Mouse (Mus musculus): ENCODE results near the gene Micall1. TPM values are rescaled to one million over a fixed set of nuclear protein-coding genes. Genes with fewer than 3 reads are reported as not detected.

Gene Micall1
- polyA plus RNA-seq, 1 experiment from 2014 or later = 21.1 TPM

DNA sequence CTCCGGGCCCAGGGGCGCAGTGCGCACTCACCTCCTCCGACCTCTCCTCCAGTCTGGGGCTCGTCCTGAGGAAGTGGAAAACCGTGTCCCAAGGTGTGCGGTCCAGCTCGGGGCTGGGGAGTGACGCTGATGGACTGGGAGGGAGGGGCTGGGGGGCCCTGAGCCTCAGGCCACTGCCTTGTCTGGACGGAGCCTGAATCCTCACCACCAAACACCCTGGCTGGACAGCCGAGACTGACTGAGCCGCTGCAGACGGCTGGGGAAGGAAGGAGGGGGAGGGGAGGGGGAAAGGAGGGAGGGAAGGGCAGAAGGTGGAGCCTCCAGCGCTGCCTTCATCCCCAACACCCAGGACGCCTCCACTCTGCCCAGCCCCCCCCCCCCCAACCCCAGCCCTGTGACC lies 55.6 kb downstream of the Micall1 start:
- no peak overlapping the region for H3K4me3 ChIP-seq (ENCODE audit: low read length)
- no peak overlapping the region for H3K27ac ChIP-seq (ENCODE audit: low read length)
- H3K4me1 ChIP-seq (ENCODE audit: control insufficient read depth, insufficient read depth, low read length) = no peaks in the 10 kb centered on the region
- 11% methylated on average over 14 of the region's 15 CpGs for WGBS
- H3K27me3 ChIP-seq (ENCODE audit: control insufficient read depth, insufficient read depth, low read length) = peaks cover 66% of the 10 kb centered on the region
- no peak overlapping the region for H3K4me2 ChIP-seq (ENCODE audit: low read depth, low read length)
- H3K36me3 ChIP-seq (ENCODE audit: control insufficient read depth, insufficient read depth) = no peaks in the 10 kb centered on the region
- H3K9ac ChIP-seq (ENCODE audit: low read length) = no peak overlapping the region
- no peak for ATAC-seq (replicated peaks; ENCODE audit: extremely low read depth, insufficient read depth, low FRiP score)
- H3K9me3 ChIP-seq (replicated peaks; ENCODE audit: control insufficient read depth, low read length) = no peaks in the 10 kb centered on the region

DNA sequence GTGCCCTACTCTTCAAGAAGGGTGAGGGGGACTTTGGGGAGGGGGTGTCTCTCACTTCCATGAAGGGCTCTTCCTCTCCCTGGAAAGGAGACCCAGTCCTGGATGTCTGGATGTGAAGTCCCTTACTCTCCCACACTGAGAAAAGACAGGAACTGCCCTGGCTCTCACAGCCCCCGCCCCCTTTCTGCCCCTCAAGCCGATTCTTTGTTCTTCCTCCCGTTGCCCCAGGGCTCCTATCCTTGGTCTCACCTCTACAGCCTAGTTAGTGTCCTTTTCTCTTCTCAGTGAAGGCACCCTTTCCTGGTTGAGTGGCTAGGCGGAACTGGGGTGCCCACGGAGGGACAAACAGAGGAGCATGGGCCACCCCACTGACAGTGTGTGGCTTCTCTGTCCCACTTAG lies 56.4 kb downstream of the Micall1 start, which contains the start of gene Sox10:
Gene Sox10, minus strand, starts transcription at position 101 of the 400 bp plus-strand sequence.
- no peaks in the 10 kb centered on the region for H3K4me1 ChIP-seq (ENCODE audit: control insufficient read depth, insufficient read depth, low read length)
- no peaks in the 10 kb centered on the region for H3K36me3 ChIP-seq (ENCODE audit: control insufficient read depth, insufficient read depth)
- no peak for ATAC-seq (replicated peaks; ENCODE audit: extremely low read depth, insufficient read depth, low FRiP score)
- no peak within 1 kb of the TSS for H3K9ac ChIP-seq (ENCODE audit: low read length)
- H3K9me3 ChIP-seq (replicated peaks; ENCODE audit: control insufficient read depth, low read length) = no peaks in the 10 kb centered on the region
- 59% methylated on average over 5 of the region's 5 CpGs for WGBS
- H3K27ac ChIP-seq (ENCODE audit: low read length) = no peak within 1 kb of the TSS
- H3K4me2 ChIP-seq (ENCODE audit: low read depth, low read length) = no peak within 1 kb of the TSS
- peaks cover 61% of the 10 kb centered on the region for H3K27me3 ChIP-seq (ENCODE audit: control insufficient read depth, insufficient read depth, low read length)
- no peak within 1 kb of the TSS for H3K4me3 ChIP-seq (ENCODE audit: low read length)

DNA sequence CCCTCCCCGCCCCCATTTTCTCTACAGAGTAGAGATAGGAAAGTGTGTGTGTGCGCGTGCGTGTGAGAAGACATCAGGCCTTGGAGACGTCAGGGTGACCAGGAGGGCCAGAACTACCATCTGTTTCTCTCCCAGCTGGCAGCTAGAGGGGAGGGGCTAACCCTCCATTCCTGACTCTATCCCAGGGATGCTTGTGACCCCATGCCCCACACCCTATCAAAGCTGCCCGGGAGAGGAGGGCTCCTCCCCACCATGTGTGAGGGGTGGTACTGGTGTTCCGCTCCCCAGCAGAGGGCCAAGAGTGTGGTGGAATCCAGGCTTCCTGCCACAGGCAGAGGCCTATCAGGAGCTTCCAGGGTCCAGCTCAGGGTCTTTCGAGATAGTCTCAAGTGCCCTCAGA lies 58.0 kb downstream of the Micall1 start:
- H3K4me1 ChIP-seq (ENCODE audit: control insufficient read depth, insufficient read depth, low read length) = no peaks in the 10 kb centered on the region
- H3K27ac ChIP-seq (ENCODE audit: low read length) = no peak overlapping the region
- H3K9me3 ChIP-seq (replicated peaks; ENCODE audit: control insufficient read depth, low read length) = no peaks in the 10 kb centered on the region
- no peak overlapping the region for H3K4me3 ChIP-seq (ENCODE audit: low read length)
- no peaks in the 10 kb centered on the region for H3K36me3 ChIP-seq (ENCODE audit: control insufficient read depth, insufficient read depth)
- no peak overlapping the region for H3K9ac ChIP-seq (ENCODE audit: low read length)
- H3K27me3 ChIP-seq (ENCODE audit: control insufficient read depth, insufficient read depth, low read length) = peaks cover 47% of the 10 kb centered on the region
- no peak overlapping the region for H3K4me2 ChIP-seq (ENCODE audit: low read depth, low read length)
- 35% methylated on average over 8 of the region's 8 CpGs for WGBS
- no peak for ATAC-seq (replicated peaks; ENCODE audit: extremely low read depth, insufficient read depth, low FRiP score)

DNA sequence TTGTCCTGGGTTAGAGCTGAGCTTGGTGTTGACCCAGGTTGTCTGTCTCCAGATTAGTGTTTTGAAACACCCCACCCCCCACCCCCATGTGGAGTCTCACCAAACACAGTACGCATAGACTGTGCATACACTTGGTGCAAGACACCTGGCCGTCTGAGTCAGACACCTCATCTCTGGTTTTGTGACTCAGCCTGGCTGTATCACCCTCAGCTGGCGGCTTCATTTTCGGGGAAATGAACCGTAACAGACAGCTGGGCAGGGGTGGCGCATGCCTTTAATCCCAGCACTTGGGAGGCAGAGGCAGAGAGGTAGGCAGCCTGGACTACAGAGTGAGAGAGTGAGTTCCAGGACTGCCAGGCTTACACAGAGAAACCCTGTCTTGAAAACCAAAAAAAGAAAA lies 68.2 kb downstream of the Micall1 start:
- no peak overlapping the region for H3K27ac ChIP-seq (ENCODE audit: low read length)
- WGBS = 71% methylated on average over 6 of the region's 6 CpGs
- no peak overlapping the region for H3K9ac ChIP-seq (ENCODE audit: low read length)
- ATAC-seq (replicated peaks; ENCODE audit: extremely low read depth, insufficient read depth, low FRiP score) = 0 out of 2 replicates have a peak, but pooled peaks have one; percentile 21
- H3K9me3 ChIP-seq (replicated peaks; ENCODE audit: control insufficient read depth, low read length) = no peaks in the 10 kb centered on the region
- no peaks in the 10 kb centered on the region for H3K4me1 ChIP-seq (ENCODE audit: control insufficient read depth, insufficient read depth, low read length)
- H3K36me3 ChIP-seq (ENCODE audit: control insufficient read depth, insufficient read depth) = no peaks in the 10 kb centered on the region
- H3K4me2 ChIP-seq (ENCODE audit: low read depth, low read length) = no peak overlapping the region
- no peak overlapping the region for H3K4me3 ChIP-seq (ENCODE audit: low read length)
- H3K27me3 ChIP-seq (ENCODE audit: control insufficient read depth, insufficient read depth, low read length) = no peaks in the 10 kb centered on the region

DNA sequence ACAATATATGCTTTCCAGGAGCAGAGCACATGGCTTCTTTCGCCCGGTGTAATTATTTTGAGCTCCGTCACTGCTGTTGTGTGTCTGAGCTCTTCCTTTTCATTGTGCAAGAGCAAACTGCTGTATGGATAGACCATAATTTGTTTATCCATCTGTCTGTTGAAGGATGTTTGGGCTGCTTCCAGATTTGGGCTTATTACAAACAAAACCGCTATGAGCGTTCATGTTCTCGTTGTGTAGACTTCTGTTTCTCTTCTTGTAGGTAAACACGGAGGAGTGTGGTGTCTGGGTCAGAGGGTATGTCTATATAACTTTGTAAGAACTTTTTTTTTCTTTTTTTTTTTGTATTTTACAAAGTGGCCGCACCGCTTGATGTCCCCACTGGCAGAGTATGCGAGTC lies 76.5 kb downstream of the Micall1 start:
- Histone ChIP-seq H3K4me1 (ENCODE audit: control insufficient read depth, insufficient read depth, low read length) (no peaks in the 10 kb centered on the region), H3K4me3 (ENCODE audit: low read length) (no peak overlapping the region), H3K27ac (ENCODE audit: low read length) (no peak overlapping the region), H3K36me3 (ENCODE audit: control insufficient read depth, insufficient read depth) (no peaks in the 10 kb centered on the region), H3K9me3 (replicated peaks; ENCODE audit: control insufficient read depth, low read length) (no peaks in the 10 kb centered on the region), H3K27me3 (ENCODE audit: control insufficient read depth, insufficient read depth, low read length) (no peaks in the 10 kb centered on the region), H3K9ac (ENCODE audit: low read length) (no peak overlapping the region), H3K4me2 (ENCODE audit: low read depth, low read length) (no peak overlapping the region)
- WGBS = 80% methylated on average over 10 of the region's 10 CpGs
- ATAC-seq (replicated peaks; ENCODE audit: extremely low read depth, insufficient read depth, low FRiP score) = no peak

Other genes starting within 250 kb of the Micall1 start
- 44.9 and 48.9 TPM in 2 replicates for gene Gga1, start 231.7 kb upstream of the Micall1 start, polyA plus RNA-seq (2015; fragmentation: Nextera tagmentation; extraction: Ambion mirVana)
- gene Gm49510, start 209.2 kb upstream of the Micall1 start, polyA plus RNA-seq (2015; fragmentation: Nextera tagmentation; extraction: Ambion mirVana) = 0.20 and 0.41 TPM in 2 replicates
- 19.8 and 20.0 TPM in 2 replicates for gene Sh3bp1, start 209.1 kb upstream of the Micall1 start, polyA plus RNA-seq (2015; fragmentation: Nextera tagmentation; extraction: Ambion mirVana)
- gene Pdxp, start 195.0 kb upstream of the Micall1 start, polyA plus RNA-seq (2015; fragmentation: Nextera tagmentation; extraction: Ambion mirVana) = 16.9 and 18.3 TPM in 2 replicates
- 718 and 722 TPM in 2 replicates for gene Lgals1, start 182.2 kb upstream of the Micall1 start, polyA plus RNA-seq (2015; fragmentation: Nextera tagmentation; extraction: Ambion mirVana)
- gene Nol12, start 174.0 kb upstream of the Micall1 start, polyA plus RNA-seq (2015; fragmentation: Nextera tagmentation; extraction: Ambion mirVana) = 28.3 and 33.7 TPM in 2 replicates
- gene Triobp, start 161.2 kb upstream of the Micall1 start, polyA plus RNA-seq (2015; fragmentation: Nextera tagmentation; extraction: Ambion mirVana) = 47.9 and 53.7 TPM in 2 replicates
- 301 and 315 TPM in 2 replicates for gene H1f0, start 80.4 kb upstream of the Micall1 start, polyA plus RNA-seq (2015; fragmentation: Nextera tagmentation; extraction: Ambion mirVana)
- gene Galr3, start 67.0 kb upstream of the Micall1 start, polyA plus RNA-seq (2015; fragmentation: Nextera tagmentation; extraction: Ambion mirVana) = not detected in 2 replicates
- gene Ankrd54, start 46.0 kb upstream of the Micall1 start, polyA plus RNA-seq (2015; fragmentation: Nextera tagmentation; extraction: Ambion mirVana) = 28.4 and 28.5 TPM in 2 replicates
- 151 and 161 TPM in 2 replicates for gene Eif3l, start 33.7 kb upstream of the Micall1 start, polyA plus RNA-seq (2015; fragmentation: Nextera tagmentation; extraction: Ambion mirVana)
- gene Polr2f, start 32.1 kb downstream of the Micall1 start, polyA plus RNA-seq (2015; fragmentation: Nextera tagmentation; extraction: Ambion mirVana) = 222 and 262 TPM in 2 replicates
- 11.0 and 12.0 TPM in 2 replicates for gene 1700088E04Rik, start 32.4 kb downstream of the Micall1 start, polyA plus RNA-seq (2015; fragmentation: Nextera tagmentation; extraction: Ambion mirVana)
- gene Sox10, start 56.3 kb downstream of the Micall1 start, polyA plus RNA-seq (2015; fragmentation: Nextera tagmentation; extraction: Ambion mirVana) = 0.39 and 0.59 TPM in 2 replicates
- 36.5 and 37.9 TPM in 2 replicates for gene Pick1, start 120.3 kb downstream of the Micall1 start, polyA plus RNA-seq (2015; fragmentation: Nextera tagmentation; extraction: Ambion mirVana)
- gene Gm49486, start 120.5 kb downstream of the Micall1 start, polyA plus RNA-seq (2015; fragmentation: Nextera tagmentation; extraction: Ambion mirVana) = 0.63 and 0.67 TPM in 2 replicates
- gene Slc16a8, start 145.9 kb downstream of the Micall1 start, polyA plus RNA-seq (2015; fragmentation: Nextera tagmentation; extraction: Ambion mirVana) = 0.47 and 0.95 TPM in 2 replicates
- gene Baiap2l2, start 176.6 kb downstream of the Micall1 start, polyA plus RNA-seq (2015; fragmentation: Nextera tagmentation; extraction: Ambion mirVana) = 14.2 and 17.3 TPM in 2 replicates
- 12.1 and 13.7 TPM in 2 replicates for gene Pla2g6, start 219.5 kb downstream of the Micall1 start, polyA plus RNA-seq (2015; fragmentation: Nextera tagmentation; extraction: Ambion mirVana)
- 3.9 and 4.1 TPM in 2 replicates for gene Maff, start 237.7 kb downstream of the Micall1 start, polyA plus RNA-seq (2015; fragmentation: Nextera tagmentation; extraction: Ambion mirVana)

Data from heart, embryonic 16.5 days (tissue).